Mouse (Mus musculus): ENCODE measurements around the gene Ccdc88b. TPM values are rescaled to one million over a fixed set of nuclear protein-coding genes. Genes with fewer than 3 reads are reported as not detected.
"Not testable (repeated sequence)": the region's sequence is repeated elsewhere in the genome, so short reads cannot be mapped to it uniquely, and the experiment has no call there.

Gene Ccdc88b
- 0.11 and 0.16 TPM in 2 replicates for polyA plus RNA-seq (2014; fragmentation: Nextera tagmentation; extraction: Ambion mirVana)

DNA sequence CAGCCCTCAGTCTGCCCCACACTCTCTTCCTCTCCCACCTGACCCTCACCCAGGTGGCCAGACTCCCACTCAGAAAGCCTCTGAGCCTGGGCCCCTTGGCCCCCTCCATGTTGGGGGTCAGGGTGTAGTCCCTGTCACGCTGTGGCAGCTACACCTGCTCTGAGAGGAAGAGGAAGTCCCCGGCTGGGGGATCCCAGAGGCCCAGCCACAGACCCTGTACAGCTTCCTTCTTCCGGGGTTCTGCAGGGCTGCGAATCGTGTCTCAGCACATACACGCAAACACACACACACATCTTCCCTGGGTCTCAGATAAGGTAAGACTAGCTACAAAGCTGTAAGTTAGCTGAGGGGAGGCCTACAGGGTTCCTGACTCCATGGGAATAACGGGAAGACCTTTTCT lies at the start of gene Ccdc88b:
TSS of gene Ccdc88b (minus strand) at position 181 of the 400 bp plus-strand sequence.
- no peak for DNase-seq (ENCODE audit: low spot score)
- Histone ChIP-seq H3K27ac (replicated peaks; ENCODE audit: low read depth, low read length) (no peak within 1 kb of the TSS), H3K9me3 (ENCODE audit: control insufficient read depth, low read length) (no peaks in the 10 kb centered on the region), H3K4me1 (ENCODE audit: control insufficient read depth, insufficient read depth, low read length) (peaks cover 3% of the 10 kb centered on the region; the same call in 1 of the 2 replicates), H3K4me2 (ENCODE audit: low read depth, severe bottlenecking) (no peak within 1 kb of the TSS), H3K27me3 (ENCODE audit: control insufficient read depth, insufficient read depth, low read length) (peaks cover 17% of the 10 kb centered on the region), H3K36me3 (ENCODE audit: control insufficient read depth, insufficient read depth, low read length) (no peaks in the 10 kb centered on the region), H3K9ac (ENCODE audit: low read length) (no peak within 1 kb of the TSS), H3K4me3 (ENCODE audit: low read depth, low read length) (no peak within 1 kb of the TSS)
- WGBS: 74% methylated on average over 7 of the region's 7 CpGs
- no peak for ATAC-seq (ENCODE audit: insufficient number of reproducible peaks, low FRiP score, low TSS enrichment, low read depth)

DNA sequence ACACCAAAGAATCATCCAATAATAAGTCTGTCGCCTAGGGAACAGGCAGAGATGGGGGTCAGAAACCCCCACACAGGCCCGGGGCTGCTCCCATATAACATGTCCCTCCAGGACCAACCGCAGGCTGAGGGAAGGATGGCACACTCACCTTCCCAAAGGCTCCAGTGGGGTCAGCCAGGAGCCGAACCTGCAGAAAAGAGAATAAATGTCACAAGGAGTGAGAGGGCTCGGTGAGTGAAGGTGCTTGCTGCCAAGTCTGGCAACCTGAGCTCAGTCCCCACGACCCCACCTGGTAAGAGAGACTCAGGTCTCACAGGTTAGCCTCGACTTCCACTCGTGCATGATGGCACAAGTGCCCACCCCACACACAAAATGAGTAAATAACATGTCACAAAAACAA lies 49.1 kb upstream of the Ccdc88b start:
- WGBS: 85% methylated on average over 8 of the region's 8 CpGs
- Histone ChIP-seq H3K27me3 (ENCODE audit: control insufficient read depth, insufficient read depth, low read length) (no peaks in the 10 kb centered on the region), H3K9me3 (ENCODE audit: control insufficient read depth, low read length) (no peaks in the 10 kb centered on the region), H3K4me3 (ENCODE audit: low read depth, low read length) (no peak overlapping the region), H3K36me3 (ENCODE audit: control insufficient read depth, insufficient read depth, low read length) (peaks cover 11% of the 10 kb centered on the region; the same call in 1 of the 2 replicates), H3K4me2 (ENCODE audit: low read depth, severe bottlenecking) (no peak overlapping the region), H3K9ac (ENCODE audit: low read length) (no peak overlapping the region), H3K27ac (replicated peaks; ENCODE audit: low read depth, low read length) (no peak overlapping the region), H3K4me1 (ENCODE audit: control insufficient read depth, insufficient read depth, low read length) (peaks cover 13% of the 10 kb centered on the region; the same call in 1 of the 2 replicates)
- ATAC-seq (ENCODE audit: insufficient number of reproducible peaks, low FRiP score, low TSS enrichment, low read depth): no peak
- no peak for DNase-seq (ENCODE audit: low spot score)

DNA sequence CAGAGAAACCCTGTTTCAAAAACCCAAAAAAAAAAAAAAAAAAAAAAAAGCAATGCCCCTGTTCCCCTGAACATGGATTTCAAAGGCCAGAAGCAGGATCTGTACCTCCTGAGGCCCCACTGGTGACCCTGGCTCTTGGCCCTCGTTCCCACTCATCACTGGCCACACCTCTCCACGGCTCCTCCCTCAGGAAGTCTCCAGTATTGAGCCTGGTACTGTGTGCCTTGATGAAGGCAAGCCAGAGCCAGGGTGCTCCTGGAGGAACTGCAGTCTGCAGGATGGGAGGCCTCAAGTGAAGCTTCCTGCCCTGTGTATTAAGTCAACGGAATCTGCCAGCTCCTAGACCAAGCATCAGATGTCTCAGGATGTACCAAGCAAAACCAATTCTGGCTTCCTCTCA lies 48.2 kb upstream of the Ccdc88b start:
- H3K27ac ChIP-seq (replicated peaks; ENCODE audit: low read depth, low read length): no peak overlapping the region
- no peaks in the 10 kb centered on the region for H3K27me3 ChIP-seq (ENCODE audit: control insufficient read depth, insufficient read depth, low read length)
- no peaks in the 10 kb centered on the region for H3K9me3 ChIP-seq (ENCODE audit: control insufficient read depth, low read length)
- H3K4me3 ChIP-seq (ENCODE audit: low read depth, low read length): no peak overlapping the region
- WGBS: 93% methylated on average over 3 of the region's 3 CpGs
- H3K4me1 ChIP-seq (ENCODE audit: control insufficient read depth, insufficient read depth, low read length): peaks cover 11% of the 10 kb centered on the region; the same call in 1 of the 2 replicates
- ATAC-seq (ENCODE audit: insufficient number of reproducible peaks, low FRiP score, low TSS enrichment, low read depth) (no peak), DNase-seq (ENCODE audit: low spot score) (no peak)
- no peak overlapping the region for H3K9ac ChIP-seq (ENCODE audit: low read length)
- no peak overlapping the region for H3K4me2 ChIP-seq (ENCODE audit: low read depth, severe bottlenecking)
- H3K36me3 ChIP-seq (ENCODE audit: control insufficient read depth, insufficient read depth, low read length): peaks cover 3% of the 10 kb centered on the region; the same call in 1 of the 2 replicates

DNA sequence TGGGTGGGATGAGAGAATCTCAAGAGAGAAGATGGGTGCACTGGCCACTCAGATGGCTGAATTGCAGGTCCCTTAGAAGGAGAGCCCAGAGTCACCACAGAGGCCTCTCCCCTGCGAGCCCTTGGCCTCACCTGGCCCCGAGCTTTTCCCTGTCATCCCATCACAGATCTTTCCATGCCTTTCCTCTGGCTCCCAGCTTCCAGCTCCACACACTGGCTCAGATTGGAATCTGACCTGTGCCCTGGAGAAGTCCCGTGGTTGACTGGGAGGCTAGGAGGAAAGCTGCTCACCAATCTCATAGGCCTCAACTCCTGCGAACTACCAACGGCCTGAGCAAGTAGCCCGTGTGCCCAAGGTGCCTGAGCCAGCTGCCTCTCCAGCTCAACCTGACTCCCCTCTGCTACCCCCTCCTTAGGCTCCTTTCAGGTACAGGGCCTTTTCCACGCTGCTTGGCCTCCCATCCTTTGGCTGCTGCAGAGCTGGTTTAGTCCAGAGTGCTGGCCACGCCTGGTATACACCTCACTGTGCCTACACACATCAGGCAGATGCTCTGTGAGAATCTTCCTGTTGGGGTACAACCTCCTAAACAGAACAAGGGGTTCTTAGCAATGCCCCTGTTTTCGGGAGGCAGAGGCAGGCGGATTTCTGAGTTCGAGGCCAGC lies 47.6 kb upstream of the Ccdc88b start:
- H3K36me3 ChIP-seq (ENCODE audit: control insufficient read depth, insufficient read depth, low read length): peaks cover 3% of the 10 kb centered on the region; the same call in 1 of the 2 replicates
- H3K4me1 ChIP-seq (ENCODE audit: control insufficient read depth, insufficient read depth, low read length): peaks cover 7% of the 10 kb centered on the region; the same call in 1 of the 2 replicates
- no peaks in the 10 kb centered on the region for H3K9me3 ChIP-seq (ENCODE audit: control insufficient read depth, low read length)
- DNase-seq (ENCODE audit: low spot score) (no peak), ATAC-seq (ENCODE audit: insufficient number of reproducible peaks, low FRiP score, low TSS enrichment, low read depth) (no peak)
- no peak overlapping the region for H3K9ac ChIP-seq (ENCODE audit: low read length)
- WGBS: 88% methylated on average over 11 of the region's 11 CpGs
- H3K27ac ChIP-seq (replicated peaks; ENCODE audit: low read depth, low read length): no peak overlapping the region
- no peak overlapping the region for H3K4me2 ChIP-seq (ENCODE audit: low read depth, severe bottlenecking)
- no peak overlapping the region for H3K4me3 ChIP-seq (ENCODE audit: low read depth, low read length)
- H3K27me3 ChIP-seq (ENCODE audit: control insufficient read depth, insufficient read depth, low read length): no peaks in the 10 kb centered on the region

DNA sequence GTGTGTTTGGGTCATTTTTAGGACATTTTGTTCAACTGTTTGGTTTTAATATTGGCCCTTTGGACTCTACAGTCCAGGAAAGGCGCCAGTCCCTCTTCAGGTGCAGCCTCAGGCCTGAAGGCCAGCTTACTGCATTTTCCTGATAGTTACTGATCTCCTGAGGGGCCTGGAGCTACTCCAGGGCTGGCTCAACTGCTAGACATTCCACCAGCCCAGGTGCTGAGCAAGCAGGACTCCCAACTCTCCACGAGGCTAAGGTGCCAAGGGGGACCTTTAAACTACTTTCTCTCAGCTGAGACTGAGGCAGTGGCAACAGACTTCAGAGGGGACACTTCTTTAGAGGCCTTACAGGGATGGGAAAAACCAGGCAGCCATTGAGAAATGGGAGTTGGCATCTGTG lies 46.8 kb upstream of the Ccdc88b start:
- Histone ChIP-seq H3K4me3 (ENCODE audit: low read depth, low read length) (no peak overlapping the region), H3K9me3 (ENCODE audit: control insufficient read depth, low read length) (peaks cover 2% of the 10 kb centered on the region; the same call in 1 of the 2 replicates), H3K9ac (ENCODE audit: low read length) (no peak overlapping the region), H3K27me3 (ENCODE audit: control insufficient read depth, insufficient read depth, low read length) (no peaks in the 10 kb centered on the region), H3K4me2 (ENCODE audit: low read depth, severe bottlenecking) (no peak overlapping the region), H3K27ac (replicated peaks; ENCODE audit: low read depth, low read length) (no peak overlapping the region), H3K4me1 (ENCODE audit: control insufficient read depth, insufficient read depth, low read length) (peaks cover 7% of the 10 kb centered on the region; the same call in 1 of the 2 replicates), H3K36me3 (ENCODE audit: control insufficient read depth, insufficient read depth, low read length) (peaks cover 3% of the 10 kb centered on the region; the same call in 1 of the 2 replicates)
- no peak for DNase-seq (ENCODE audit: low spot score)
- ATAC-seq (ENCODE audit: insufficient number of reproducible peaks, low FRiP score, low TSS enrichment, low read depth): no peak
- 88% methylated on average over 2 of the region's 2 CpGs for WGBS

DNA sequence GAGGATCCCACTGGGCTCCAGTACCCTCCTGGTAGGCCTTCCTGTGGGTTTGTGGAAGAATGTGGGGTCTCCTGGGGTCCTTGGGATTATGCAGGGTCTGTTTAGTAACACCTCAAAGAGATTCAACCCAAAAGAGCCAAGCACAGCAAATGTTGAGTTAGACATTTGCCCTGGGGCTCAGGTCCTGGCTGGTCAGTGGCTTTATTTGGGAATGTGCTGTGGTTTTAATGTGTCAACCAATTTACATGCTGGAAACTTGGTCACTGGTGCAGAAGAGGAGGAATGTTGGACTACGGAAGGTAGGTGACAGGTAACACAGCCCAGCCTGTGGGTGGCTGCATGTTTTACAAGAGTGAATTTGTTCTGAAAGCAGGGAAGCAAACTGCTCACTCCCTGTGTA lies 45.0 kb upstream of the Ccdc88b start:
- peaks cover under 1% of the 10 kb centered on the region; the same call in 1 of the 2 replicates for H3K4me1 ChIP-seq (ENCODE audit: control insufficient read depth, insufficient read depth, low read length)
- no peak overlapping the region for H3K9ac ChIP-seq (ENCODE audit: low read length)
- ATAC-seq (ENCODE audit: insufficient number of reproducible peaks, low FRiP score, low TSS enrichment, low read depth) (no peak), DNase-seq (ENCODE audit: low spot score) (no peak)
- no peaks in the 10 kb centered on the region for H3K27me3 ChIP-seq (ENCODE audit: control insufficient read depth, insufficient read depth, low read length)
- 91% methylated on average over 1 of the region's 1 CpGs for WGBS
- H3K4me3 ChIP-seq (ENCODE audit: low read depth, low read length): no peak overlapping the region
- H3K9me3 ChIP-seq (ENCODE audit: control insufficient read depth, low read length): peaks cover 2% of the 10 kb centered on the region; the same call in 1 of the 2 replicates
- peaks cover 3% of the 10 kb centered on the region; the same call in 1 of the 2 replicates for H3K36me3 ChIP-seq (ENCODE audit: control insufficient read depth, insufficient read depth, low read length)
- H3K27ac ChIP-seq (replicated peaks; ENCODE audit: low read depth, low read length): no peak overlapping the region
- H3K4me2 ChIP-seq (ENCODE audit: low read depth, severe bottlenecking): no peak overlapping the region

DNA sequence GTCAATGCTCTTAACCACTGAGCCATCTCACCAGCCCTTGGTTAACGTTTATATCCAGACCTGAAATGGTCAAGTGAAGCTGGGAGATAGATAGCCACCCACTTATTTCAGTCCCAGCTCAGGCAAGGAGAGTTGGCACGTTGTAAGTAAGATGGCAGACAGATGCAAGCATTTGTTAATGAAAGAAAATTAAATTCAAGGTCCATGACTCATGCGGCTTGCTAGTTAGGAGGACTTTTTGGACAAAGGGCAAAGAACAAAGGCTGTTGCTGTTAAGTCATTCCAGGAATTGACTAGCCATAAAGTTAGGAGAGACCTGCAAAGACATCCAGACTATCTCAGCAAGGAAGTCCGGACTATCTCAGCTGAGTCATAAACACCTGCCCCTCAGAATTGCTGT lies 41.6 kb upstream of the Ccdc88b start:
- Histone ChIP-seq H3K4me2 (ENCODE audit: low read depth, severe bottlenecking) (no peak overlapping the region), H3K36me3 (ENCODE audit: control insufficient read depth, insufficient read depth, low read length) (no peaks in the 10 kb centered on the region), H3K27ac (replicated peaks; ENCODE audit: low read depth, low read length) (no peak overlapping the region), H3K9me3 (ENCODE audit: control insufficient read depth, low read length) (peaks cover 2% of the 10 kb centered on the region; the same call in 1 of the 2 replicates), H3K4me3 (ENCODE audit: low read depth, low read length) (no peak overlapping the region), H3K4me1 (ENCODE audit: control insufficient read depth, insufficient read depth, low read length) (no peaks in the 10 kb centered on the region), H3K9ac (ENCODE audit: low read length) (no peak overlapping the region), H3K27me3 (ENCODE audit: control insufficient read depth, insufficient read depth, low read length) (no peaks in the 10 kb centered on the region)
- ATAC-seq (ENCODE audit: insufficient number of reproducible peaks, low FRiP score, low TSS enrichment, low read depth) (no peak), DNase-seq (ENCODE audit: low spot score) (no peak)
- 83% methylated on average over 4 of the region's 4 CpGs for WGBS

DNA sequence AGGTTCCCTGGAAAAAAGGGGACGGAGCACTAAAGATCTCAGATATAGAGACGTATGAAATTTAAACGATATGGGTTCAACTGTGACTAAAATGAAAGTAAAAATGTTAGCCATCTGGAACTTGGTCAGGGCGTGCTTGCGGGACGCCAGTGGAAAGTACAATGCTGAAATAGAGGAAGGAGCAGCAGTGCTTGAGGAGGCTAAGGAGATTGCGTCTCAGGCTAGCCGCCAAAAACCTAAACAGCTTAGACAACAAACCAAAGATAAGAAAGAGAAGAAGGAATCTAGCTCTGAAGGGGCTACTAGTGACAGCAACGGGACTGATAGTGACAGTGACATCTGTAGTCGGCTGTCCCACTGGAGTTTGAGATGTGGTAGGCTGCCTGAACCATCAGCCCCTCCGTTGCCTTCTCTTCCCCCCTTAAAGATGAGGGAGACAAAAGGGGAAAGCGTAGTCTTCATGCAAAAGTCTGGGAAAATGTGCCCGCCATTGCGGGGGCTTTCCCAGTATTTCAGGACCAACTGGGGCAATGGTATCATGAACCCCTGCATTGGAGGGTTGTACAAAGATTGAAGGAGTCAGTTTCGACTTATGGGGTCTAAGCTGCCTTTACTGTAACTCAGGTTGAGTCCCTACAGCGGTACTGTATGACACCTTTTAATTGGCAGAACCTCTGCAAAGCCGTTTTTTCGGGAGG lies 37.7 kb upstream of the Ccdc88b start:
- not testable (repeated sequence) for H3K4me3 ChIP-seq (ENCODE audit: low read depth, low read length); H3K27ac ChIP-seq (replicated peaks; ENCODE audit: low read depth, low read length); DNase-seq (ENCODE audit: low spot score); ATAC-seq (ENCODE audit: insufficient number of reproducible peaks, low FRiP score, low TSS enrichment, low read depth); H3K4me1 ChIP-seq (ENCODE audit: control insufficient read depth, insufficient read depth, low read length); H3K27me3 ChIP-seq (ENCODE audit: control insufficient read depth, insufficient read depth, low read length); H3K9me3 ChIP-seq (ENCODE audit: control insufficient read depth, low read length); H3K9ac ChIP-seq (ENCODE audit: low read length); H3K4me2 ChIP-seq (ENCODE audit: low read depth, severe bottlenecking); H3K36me3 ChIP-seq (ENCODE audit: control insufficient read depth, insufficient read depth, low read length)
- WGBS: 92% methylated on average over 18 of the region's 18 CpGs

Measured in limb, embryonic 11.5 days (tissue).